Mouse (Mus musculus): ENCODE measurements at regions not wholly inside any gene's neighbourhood (a gene's known extent, or its start where the extent isn't known, plus 50 kb on each side); places are given as distances from the start of the nearest gene placed in this dataset.

DNA sequence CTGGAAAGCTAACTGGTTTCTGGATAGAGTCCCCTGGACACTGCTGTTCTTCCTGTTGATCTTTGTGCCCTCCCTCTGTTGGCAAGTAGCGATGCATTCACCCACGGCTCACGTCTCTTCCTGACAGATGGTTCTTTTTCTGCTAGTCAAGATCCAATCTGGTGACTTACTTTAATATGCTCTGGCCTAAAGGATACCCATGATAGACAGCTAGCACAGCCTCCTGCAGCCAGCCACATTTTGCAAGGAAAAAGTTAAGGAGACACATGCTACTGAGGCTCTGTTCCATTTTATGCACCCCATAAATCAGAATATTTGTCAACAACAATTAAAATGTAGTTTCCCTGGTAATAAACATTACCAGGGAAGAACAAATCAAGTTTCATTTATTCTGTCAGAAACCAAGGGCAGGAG, 410.3 kb upstream of the Tmpo start:
- in situ Hi-C loops (cut with MboI; ENCODE audit: low sequenced_read_pairs), result no loop called here

DNA sequence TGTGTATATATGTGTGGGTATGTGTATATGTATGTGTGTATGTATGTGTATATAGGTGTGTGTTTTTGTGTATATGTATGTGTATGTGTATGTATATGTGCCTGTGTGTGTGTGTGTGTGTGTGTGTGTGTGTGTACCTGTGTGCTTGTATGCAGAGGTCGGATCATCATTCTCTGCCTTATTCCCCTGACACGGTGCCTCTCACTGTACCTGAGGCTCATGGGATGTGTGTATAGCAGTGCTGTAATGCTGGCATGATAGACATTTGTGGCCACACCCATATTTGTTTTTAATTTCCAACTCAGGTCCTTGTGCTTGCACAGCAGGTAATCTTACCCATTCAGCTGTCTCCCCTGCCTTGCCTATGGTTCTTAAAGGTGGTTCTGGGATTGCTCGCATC, 402.1 kb upstream of the Tmpo start:
- in situ Hi-C loops (cut with MboI; ENCODE audit: low sequenced_read_pairs), result no loop called here

DNA sequence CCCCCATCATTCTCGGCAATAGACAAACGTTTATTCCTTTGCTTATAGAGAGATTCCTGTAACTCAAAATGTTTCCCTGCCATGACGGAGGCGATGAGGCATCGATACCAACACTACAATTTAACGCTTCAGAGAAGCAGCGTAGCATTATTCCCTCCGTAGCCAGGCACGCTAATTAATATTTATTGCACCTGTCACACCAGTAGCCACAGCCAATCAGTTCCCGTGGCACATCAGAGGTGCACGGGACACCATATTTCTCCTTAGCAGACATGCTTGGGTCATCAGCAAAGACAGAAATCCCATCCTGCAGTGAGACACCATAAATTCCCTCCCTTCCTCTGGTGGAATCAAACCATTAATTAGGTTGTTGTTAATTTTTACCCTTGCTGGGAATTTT, 399.8 kb upstream of the Tmpo start:
- in situ Hi-C loops (cut with MboI; ENCODE audit: low sequenced_read_pairs), result no loop called here

DNA sequence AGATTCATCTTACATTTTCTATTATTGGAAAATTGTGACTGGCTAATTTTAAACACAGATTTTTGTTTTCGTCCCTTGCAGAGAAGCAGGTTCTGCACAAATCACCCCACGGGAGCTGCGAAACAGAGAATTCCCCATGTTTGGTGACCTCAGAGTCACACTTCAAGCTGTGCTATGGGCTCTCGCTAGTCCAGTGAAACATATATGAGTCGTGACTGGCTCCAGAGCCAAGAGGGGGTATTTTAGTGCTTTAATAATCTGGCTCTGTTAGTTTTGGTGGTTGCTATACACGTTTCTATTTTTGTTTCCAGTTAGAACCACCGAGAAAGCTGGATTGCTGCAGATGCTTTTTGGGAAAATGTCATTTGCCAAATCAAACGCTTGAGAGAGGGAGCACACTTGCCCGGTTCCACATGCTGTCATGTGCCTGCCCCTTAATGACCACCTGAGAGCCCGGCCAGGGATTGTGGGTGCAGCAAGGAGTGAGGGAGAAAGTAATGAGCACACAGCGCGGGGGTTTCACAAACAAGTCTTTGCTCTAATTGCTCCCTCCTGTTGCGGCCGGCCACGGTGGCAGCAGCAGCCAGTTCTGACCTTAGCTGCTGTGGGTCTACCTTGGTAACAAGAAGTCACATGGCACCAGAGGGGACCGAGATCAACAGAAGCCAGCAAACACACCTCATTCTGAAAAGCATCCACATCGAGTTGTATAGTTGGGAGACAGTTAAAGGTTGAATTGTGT, 394.4 kb upstream of the Tmpo start:
- in situ Hi-C loops (cut with MboI; ENCODE audit: low sequenced_read_pairs), result no loop called here

DNA sequence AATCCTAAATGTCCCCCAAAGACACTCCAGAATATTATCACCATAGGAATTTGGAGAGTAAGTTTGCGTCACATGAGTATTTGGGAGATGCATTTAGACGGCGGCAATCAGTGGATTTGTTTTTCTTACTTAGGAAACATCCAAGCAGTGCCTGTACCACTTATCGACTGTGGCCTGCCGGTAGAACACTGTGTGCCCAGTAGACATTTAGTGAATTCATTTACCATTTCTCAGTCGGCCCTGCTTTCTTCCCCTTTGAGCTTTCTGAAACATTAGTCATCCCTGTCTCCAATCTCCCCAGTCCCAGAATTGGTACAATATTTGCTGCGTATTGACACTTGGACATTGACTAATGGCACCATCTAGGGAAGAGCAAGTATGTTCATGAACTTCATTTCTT, 391.7 kb upstream of the Tmpo start:
- in situ Hi-C loops (cut with MboI; ENCODE audit: low sequenced_read_pairs), result no loop called here

DNA sequence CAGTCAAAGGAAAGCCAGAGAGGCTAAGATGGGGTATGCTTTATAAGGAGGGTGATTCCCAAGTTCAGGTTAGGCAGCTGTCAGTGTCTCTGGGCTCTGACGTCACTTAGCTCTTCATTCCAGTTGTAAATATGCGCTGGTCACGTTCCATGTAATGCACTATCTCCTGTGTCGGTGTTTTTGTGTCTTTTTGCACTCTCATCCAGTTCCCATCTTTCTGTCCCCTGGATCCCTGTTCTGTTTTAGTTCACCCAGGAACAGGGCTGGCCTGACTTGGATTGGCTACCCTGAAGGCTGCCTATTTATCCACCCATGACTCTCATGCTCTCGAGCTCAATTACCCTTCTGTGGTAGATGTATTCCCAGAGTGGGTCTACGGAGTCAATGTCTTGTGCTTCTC, 387.9 kb upstream of the Tmpo start:
- in situ Hi-C loops (cut with MboI; ENCODE audit: low sequenced_read_pairs), result no loop called here

DNA sequence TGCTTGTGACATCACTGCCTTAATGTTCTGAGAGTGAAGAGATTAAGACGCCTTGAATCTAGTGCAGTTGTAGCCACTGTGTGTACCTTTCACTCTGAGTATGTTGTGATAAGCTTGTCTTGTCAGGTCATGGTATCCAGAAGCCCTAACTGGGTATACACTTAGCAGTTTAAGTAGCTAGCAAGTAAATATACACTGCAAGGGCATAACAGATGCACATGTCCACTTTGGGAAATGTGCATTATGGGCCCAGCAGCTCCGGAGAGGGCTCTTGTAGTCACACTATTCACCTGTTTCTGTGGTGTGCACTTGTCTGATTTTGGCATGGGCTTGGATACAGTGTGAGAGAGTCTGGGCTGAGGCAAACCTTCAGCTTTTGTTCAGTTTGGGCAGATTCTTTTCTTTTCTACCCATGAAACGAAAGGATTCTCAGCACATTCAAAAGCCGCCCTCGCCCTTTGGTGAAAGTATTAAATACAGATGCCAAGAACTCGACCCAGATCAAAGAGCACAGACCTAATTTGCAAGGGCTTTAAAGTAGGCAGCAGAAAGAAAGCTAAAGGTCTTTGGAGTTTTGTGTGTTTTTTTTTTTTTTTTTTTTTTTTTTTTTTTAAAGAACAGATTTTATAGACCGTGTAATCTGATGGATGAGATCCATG, 385.1 kb upstream of the Tmpo start:
- in situ Hi-C loops (cut with MboI; ENCODE audit: low sequenced_read_pairs), result no loop called here

DNA sequence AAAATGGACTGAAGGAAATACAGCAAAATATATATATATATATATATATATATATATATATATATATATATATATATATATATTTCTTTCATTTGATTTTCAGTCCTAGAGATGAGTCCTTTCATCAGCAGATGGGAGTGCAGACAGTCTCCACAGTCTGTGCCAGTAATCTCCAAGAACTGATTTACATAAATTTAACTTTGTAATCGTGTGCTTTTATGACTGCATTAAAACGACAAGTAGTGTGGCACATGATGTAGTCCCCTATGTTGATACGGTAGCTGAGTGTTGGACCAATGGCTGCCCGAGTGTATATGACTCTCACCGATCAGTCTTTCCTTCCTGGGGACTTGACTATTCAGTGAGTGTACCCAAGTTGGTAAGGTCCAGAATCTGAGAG, 378.2 kb upstream of the Tmpo start:
- in situ Hi-C loops (cut with MboI; ENCODE audit: low sequenced_read_pairs), result no loop called here

DNA sequence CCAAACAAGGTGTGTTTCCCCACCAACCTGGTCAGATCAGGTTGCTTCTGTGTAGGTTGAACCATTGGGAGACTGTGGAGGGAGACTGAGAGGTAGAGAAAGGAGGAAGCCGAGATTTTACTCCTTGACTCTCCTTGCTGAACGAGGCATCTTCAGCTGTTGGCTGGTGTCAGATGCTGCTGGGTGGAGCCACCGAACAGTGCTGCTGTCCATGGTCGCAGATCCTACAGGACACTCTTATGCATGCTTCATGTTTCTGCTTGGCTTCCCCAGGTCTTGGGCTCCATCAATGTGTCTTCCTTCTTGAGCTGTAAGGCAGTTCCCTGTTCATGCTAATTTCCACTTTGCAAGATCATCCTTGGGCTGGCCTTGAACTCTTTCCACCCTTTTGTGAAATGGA, 367.0 kb upstream of the Tmpo start:
- in situ Hi-C loops (cut with MboI; ENCODE audit: low sequenced_read_pairs), result no loop called here

DNA sequence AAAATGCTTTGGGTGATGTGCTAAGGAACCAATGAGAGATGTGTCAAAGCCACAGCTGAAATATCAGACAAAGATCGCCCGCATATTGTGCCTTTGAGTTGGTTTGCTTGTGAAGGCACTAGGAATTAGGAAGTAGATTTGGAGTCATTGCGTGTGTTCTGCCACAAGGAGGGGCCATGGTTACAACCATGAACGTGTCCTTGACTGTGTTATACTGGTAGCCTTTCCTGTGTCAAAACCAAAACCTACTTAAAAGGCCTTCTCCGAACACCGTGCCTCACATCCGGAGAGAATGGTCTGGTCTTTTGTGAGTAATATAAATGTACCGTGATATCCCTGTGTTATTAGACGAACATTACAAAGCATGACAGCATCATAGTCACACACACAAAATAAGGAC, 365.0 kb upstream of the Tmpo start:
- in situ Hi-C loops (cut with MboI; ENCODE audit: low sequenced_read_pairs), result no loop called here

DNA sequence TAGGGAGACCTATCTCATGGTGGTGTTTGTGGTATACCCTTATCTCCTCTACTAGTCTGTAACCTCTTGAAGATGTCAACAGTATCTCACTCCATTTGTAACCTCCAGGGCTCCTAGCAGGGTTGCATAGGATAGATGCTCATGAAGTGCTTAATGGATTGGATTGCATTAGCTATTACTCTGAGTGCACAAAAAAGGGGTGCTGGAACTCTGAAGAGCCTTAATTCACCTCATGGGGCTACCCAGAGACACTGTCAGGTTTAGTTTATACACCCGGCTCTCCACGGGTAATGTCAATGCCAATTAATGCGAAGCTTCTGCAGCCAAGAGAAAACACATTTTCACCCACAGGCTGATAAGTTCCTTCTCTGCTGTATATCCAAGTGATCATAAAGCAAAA, 364.3 kb upstream of the Tmpo start:
- in situ Hi-C loops (cut with MboI; ENCODE audit: low sequenced_read_pairs), result no loop called here

DNA sequence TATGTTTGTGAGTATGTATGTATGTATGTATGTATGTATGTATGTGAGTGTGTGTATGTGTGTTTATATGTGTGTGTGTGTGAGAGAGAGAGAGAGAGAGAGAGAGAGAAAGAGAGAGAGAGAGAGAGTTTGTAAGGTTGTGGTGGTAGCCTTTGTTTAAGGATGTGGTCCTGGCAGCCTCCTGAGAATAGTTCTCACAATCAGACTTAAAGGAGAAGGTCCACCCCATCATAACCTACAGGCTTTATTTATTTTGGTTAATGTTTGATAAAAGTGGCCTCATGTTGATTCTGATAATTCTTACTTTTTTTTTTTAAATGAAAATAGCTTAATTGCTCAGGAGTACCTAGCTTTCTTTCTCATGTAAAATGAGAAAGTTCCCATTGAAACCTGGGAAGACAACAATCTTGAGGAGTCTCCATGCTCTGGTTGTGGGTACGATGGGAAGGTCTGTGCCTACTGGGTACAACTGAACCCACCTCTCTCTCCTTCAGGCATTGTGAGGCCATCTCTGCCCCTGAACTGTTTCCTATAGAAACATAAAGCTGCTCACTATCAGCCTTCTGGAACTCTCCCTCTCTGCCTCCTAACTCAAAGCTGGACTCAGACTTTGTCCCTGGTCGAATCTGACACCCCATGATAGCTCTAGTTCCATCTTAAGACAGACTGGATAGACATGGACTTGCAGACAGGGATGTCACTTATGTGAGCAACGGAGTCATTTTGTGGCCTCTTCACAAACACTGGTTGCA, 362.2 kb upstream of the Tmpo start:
- in situ Hi-C loops (cut with MboI; ENCODE audit: low sequenced_read_pairs), result no loop called here

DNA sequence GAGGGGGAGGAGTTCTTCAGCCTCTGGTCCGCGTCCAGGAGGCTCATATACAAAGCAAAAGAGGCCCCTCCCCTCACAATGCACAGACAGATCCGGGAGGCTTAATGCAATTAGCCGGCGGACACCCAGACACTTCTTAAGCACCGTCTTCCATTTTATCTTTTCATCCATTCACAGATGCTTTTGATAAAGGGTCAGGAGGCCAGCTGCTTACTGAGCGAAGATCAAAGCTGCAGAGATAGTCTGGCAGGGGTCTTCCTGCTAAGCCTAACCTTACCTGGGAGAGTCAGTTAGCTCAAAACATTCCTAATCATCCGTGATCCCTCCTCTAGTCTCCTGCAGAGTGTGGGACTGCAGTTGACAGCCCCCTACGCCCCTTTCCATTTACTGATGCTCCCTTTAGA, 361.1 kb upstream of the Tmpo start:
- in situ Hi-C loops (cut with MboI; ENCODE audit: low sequenced_read_pairs), result no loop called here

DNA sequence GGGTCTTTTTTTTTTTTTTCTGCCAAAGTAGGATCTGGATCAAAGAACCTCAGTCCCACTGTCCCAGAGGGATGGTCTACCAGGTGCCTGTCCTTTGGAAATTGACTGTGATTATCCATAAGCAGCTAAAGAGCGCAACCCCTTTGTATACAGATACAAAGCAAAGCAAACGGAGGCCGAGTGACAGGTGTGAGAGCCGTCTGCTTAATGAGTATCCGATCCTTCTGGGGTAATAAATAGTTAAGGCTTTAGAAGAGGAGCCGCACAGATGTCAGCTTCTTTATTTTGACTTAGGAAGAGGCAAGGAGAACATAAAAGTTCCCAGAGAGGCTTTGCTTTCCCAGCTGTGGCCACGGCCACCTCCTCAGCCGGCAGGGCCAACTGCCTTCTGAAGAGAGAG, 356.1 kb upstream of the Tmpo start:
- in situ Hi-C loops (cut with MboI; ENCODE audit: low sequenced_read_pairs), result no loop called here

DNA sequence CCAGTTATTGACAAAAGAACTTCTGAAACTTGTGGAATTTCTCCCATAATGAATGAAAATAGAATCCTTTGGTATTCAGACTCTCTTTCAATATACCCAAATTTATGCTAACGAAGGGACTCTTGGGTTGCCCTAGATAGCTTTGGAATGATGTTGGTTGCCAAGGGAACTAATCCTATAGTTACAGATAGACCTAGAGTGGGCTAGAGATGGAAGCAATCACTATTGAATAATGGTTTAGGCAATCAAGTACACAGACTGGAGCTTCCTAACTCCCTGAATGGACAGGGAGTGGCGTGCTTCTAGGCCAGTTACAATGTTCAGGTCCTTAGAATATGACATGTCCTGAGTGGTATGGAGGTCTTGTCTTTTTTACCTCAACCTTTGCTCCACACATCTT, 354.3 kb upstream of the Tmpo start:
- in situ Hi-C loops (cut with MboI; ENCODE audit: low sequenced_read_pairs), result no loop called here

DNA sequence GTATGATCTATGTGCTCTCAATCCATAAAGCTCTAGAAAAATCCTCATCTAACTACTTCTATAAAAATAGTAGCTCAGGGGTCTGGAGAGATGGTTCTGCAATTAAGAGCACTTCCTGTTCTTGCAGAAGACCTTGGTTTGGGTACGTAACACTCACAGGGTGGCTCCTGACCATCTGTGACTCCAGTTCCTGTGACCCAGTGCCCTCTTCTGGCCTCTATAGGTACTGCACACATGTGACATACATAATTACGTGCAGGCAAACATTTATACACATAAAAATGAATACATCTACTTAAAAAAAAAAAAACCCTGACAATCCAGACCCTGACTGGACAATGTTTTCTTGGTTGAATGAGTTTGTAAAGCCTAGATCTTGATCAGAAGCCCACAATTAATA, 347.2 kb upstream of the Tmpo start:
- in situ Hi-C loops (cut with MboI; ENCODE audit: low sequenced_read_pairs), result no loop called here

DNA sequence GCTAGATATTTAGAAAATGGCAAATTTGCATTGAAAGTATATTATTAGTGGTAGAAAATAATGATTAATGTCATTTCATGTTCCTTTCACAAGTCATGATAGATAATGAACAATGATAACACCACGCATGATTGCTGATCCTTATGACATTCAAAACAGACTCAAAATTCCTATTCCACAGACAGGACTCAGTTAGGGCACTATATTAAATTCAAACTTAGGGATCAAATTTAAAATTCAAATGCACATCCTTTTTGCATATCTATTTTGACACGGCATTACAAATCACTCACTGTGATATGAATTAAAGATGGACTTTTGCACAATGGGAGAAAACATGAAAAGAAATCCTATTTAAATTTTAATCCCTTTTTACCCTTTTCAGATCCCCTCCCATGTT, 340.1 kb upstream of the Tmpo start:
- in situ Hi-C loops (cut with MboI; ENCODE audit: low sequenced_read_pairs), result no loop called here

DNA sequence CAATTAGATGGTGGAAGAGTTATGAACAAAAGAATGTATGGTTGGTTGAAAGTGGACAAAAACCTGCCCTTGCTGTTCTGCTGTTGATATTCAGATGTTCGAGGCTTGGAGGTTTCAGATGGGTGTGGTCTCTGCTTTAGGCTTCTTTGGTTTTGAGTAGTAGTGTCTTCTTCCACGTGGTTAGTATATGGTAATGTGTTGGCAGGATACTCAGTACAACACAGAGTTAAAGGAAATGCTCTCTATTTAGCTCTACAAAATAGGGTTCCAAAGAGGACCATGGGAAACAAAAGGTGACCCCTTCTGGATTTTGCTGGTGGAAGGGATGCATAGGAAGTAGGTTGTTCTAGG, 333.9 kb upstream of the Tmpo start:
- in situ Hi-C loops (cut with MboI; ENCODE audit: low sequenced_read_pairs), result no loop called here

DNA sequence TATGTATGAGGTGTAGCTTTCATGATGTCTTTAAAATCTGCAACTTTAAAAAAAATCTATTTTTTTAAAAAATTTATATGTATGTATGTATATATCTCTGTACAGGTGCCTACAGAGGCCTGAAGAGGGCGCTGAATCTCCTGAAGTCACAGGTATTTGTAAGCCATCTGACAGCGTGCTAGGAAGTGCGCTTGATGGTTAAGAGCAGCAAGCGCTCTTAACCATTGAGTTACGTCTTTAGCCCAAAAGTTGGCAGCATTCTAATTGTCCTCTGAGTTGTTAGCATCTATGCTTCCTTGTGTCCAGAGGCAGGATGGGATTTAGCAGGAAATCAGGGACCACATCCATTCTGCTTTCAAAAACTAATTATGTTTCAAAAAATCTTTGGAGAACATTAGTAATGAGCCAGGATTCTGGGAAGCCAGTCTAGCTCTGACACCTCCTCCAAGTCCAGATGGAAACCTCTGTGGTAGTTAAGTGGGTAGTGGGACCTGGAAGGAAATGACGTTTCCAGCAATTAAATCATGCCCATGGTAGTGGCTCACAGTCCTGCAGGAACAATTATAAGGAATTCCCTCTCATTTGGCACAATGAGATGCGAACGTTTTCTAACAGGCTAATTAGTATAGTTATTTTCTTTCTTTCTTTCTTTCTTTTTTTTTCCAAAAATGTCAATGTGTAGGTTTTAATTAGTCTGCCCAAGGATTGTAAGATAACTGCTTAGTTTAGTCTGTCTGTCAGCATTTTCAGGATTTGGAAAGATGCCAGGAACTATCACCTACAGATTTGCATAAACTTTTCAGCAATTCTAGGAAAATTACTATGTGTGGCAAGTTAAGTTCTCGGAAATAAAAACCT, 333.3 kb upstream of the Tmpo start:
- in situ Hi-C loops (cut with MboI; ENCODE audit: low sequenced_read_pairs), result no loop called here

DNA sequence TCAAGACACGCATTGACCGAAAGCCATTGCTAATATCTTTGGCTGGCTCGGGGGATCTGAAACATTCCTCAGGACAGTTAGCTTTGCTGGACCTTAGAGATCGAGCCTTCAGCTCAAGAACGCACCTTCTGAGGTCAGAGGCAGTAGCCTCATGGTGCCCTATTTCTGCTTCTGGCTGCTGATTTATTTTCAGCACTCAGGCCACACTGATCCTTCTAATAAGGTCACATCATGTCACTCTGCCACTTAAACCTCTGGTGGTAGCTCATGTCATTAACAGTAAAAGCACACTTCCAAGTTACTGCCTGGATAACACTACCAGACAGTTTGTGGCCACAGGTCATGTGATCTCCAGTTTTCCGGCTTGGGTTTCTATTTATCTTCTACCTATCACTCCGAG, 325.9 kb upstream of the Tmpo start:
- in situ Hi-C loops (cut with MboI; ENCODE audit: low sequenced_read_pairs), result no loop called here

DNA sequence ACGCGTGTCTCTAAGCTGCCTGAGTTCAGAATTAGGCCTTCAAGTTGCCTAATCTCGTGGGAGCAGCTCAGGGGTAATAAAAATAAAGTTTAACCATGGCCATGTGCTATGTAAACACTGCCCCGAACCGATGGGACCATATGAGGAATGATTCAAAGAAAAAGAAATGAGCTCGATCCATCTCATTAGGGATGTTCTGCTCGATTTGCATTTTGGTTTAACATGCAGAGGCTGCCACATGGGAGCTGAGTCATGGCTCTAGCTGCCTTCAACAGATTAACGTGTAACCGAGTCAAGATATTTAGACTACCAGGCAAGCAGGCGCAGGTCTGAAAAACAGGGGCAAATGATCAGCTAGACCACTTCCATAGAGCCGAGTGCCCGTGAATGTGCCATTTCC, 323.8 kb upstream of the Tmpo start:
- in situ Hi-C loops (cut with MboI; ENCODE audit: low sequenced_read_pairs), result no loop called here

Measured in CH12F3 (cell line).